Mouse (Mus musculus) cerebellum, adult 8-10 months (tissue): Measurements from ENCODE around the gene Ammecr1.

Experiments used
- DNase-seq: peaks from one replicate; pipeline ENCODE4 v3.0.0; 2022

Ammecr1 gene

GRCm38 (mm10) chrX:142966008-142966966 is at the start of gene Ammecr1:
Gene Ammecr1, minus strand, starts transcription at chrX:142966728.
- DNase-seq = peak; percentile 66

GRCm38 (mm10) chrX:143014118-143014517 is 47.6 kb upstream of the Ammecr1 start:
- DNase-seq = no peak

DNA sequence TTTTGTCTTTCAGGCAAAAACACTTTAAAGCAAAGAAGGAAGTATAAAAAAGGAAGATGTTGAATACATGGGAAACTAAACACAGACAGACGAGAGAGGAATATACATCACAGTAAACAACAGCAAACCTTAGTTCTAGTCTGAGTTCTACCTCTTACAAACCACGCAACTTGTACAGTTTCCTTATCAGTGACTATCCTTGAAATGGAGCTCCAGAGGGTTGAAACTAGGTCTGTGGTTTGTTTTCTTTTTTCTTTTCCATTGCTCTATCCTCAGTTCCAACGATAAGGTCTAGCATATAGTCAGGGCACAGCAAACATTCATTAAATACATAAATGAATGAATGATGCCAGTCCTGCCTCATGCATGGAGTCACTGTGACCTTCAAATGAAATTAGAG is 45.8 kb upstream of the Ammecr1 start:
- no peak for DNase-seq

GRCm38 (mm10) chrX:143011865-143012264 is 45.3 kb upstream of the Ammecr1 start:
- DNase-seq = no peak

- DNase-seq = no peak
These were observed 37.8 kb upstream of the Ammecr1 start for GRCm38 (mm10) chrX:143004131-143004846.

DNA sequence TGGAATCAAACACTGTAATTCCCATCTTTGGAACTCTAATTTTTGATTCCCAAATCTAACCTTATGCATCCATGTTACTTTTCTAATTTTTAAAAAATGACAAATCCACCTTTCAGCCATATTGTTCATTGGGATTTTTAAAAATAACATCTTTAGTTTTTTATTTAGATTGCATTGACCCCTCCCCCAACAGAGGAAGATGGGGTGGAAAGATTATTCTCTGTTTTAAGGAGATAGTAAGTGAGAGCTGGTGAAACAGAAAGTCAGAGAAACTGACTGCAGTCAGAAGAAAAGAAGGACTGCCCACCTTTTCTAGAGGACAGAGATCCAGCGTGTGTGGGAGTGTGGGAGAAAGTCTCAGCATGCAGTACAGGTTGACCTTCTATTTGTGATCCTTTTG is 30.7 kb upstream of the Ammecr1 start:
- DNase-seq = no peak

DNA sequence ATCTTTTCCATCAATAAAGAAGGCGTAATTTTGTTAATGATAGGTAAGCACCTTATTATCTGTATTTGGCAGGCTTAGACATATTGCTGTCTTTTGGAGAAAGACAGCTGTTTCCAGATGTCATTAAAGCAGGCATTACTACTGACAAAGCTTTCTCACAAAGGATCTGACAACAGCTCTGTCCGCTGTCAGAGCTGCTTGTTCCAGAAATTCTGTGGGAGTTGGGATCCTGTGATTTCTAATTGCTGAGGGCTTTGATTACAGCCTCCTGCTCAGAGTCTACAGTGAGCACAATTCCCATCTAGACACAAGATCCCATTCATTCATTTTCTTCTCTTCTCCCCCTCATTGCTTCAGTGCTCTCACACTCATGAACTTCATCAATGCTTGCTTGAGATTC is 28.0 kb upstream of the Ammecr1 start:
- DNase-seq = no peak

GRCm38 (mm10) chrX:142984170-142984569 is 17.6 kb upstream of the Ammecr1 start:
- no peak for DNase-seq

DNA sequence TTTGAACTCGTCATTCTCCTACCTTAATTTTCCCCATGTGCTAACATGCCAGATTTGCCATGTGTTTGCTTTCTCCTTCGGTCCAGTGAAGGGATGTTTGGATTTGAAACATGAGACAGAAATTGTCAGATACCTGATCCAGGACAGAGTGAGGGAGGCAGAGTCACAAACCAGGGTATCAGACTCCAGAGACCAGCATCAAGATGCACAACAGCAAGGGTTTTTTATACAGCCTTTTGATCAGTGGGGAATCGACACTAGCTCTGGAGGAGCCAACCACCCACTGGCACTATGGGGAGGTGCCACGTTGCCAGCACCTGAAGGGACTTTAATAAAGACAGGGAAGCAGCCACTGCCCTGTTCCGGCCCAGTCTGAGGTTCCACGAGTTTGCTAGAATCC is 17.1 kb upstream of the Ammecr1 start:
- DNase-seq = no peak

DNA sequence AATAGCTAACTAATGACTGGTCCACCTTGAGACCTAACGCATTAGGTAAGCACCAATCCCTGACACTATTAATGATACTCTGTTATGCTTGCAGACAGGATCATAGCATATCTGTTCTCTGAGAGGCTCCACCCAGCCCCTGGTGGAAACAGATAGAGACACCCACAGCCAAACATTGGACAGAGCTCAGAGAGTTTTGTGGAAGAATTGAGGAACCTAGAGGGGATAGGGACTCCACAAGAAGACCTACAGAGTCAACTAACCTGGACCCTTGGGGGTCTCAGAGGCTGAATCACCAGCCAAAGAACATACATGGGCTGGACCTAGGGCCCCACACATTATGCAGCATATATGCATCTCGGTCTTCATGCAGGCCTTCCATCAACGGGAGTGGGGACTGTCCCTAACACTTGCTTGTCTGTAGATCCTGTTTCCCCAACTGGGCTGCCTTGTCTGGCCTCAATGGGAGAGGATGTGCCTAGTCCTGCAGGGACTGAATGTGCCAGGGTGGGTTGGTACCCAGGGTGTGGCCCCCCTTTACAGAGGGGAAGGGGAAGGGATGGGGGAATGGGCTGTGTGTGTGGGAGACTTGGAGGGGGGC is 15.1 kb upstream of the Ammecr1 start:
- no peak for DNase-seq

- no peak for DNase-seq
These were observed 14.5 kb upstream of the Ammecr1 start for GRCm38 (mm10) chrX:142980855-142981529.

DNA sequence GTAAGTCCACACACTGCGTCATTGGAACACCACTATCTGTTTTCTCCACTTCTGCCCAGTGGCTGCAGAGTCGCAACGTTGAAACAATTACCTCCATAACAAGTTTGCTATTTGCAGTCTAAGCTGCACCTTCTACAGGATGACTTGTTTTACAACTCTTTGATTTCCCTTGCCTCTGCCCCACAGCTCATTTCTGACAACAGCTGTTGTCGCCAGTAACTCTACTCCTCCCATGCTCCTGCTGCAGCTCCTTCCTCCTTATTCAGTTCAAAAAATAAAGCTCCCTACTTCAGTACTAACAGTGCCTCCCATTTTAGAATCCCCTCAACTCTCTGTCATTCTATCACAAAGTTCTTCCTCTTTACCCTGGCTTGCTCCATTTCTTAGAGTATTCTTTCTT is 12.7 kb upstream of the Ammecr1 start:
- DNase-seq = no peak

DNA sequence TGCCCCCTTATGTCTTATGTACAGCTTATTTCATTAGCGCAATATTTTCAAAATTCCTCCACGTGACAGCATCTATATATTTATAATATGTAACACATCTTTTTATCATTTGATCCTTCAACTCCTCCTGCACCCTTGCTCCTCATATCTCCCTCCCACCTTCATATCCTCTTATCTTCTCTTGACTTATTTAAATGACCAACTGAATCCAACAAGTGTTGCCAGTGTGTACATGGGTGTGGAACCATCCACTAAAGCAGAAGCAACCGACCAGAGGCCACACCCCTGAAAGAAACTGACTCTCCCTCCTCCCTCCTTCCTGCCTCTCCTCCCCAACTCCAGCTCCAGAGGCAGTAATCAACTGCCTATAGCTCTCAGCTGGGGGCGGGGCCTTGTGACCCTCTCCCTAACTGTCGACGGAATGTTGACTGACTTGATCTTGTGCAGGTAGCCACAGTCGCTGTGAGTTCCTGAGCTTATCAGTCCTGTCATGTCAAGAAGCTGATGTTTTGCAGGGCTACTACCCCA is 6.0 kb upstream of the Ammecr1 start:
- DNase-seq = no peak

GRCm38 (mm10) chrX:142971759-142972158 is 5.2 kb upstream of the Ammecr1 start:
- DNase-seq = no peak

- peak; percentile 19 for DNase-seq
These were observed 539 bp upstream of the Ammecr1 start for GRCm38 (mm10) chrX:142967067-142967466.

DNA sequence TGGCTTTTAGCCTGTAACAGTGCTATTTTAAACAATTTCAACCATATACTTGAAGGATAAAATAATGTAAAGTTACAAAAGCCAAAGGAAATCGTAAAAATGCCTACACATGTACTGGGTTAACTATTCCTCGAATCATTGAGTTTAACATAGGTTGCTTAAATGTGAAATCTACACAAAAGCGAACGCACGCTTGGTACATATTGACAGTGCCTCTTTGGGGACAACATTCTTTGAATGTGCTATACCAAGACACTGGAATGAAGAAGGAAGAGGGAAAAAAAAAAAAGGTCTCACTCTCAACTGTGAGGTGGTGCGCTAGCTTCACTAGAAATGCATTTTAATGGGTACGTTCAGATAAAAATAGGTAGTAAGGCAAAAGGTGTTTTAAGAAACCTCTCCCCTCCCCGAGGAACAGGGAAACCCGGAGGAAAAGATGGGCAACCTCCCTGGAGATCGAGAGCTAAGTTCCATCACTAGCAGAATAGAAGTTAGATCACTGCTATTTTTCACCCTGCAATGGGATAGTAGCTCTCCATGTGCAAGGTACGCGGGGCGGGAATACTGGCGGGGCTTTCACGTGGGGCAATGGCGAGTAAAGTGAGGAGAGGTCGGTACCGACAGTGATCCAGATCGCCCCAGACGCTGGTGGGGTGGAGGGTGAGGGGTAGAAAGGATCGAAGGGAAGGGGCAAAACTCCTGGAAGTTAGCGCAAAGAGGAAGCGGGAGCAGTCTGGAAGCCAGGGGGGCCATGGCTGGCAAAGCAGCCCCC is 1.1 kb downstream of the Ammecr1 start:
- peak; percentile 16 for DNase-seq

- no peak for DNase-seq
These were observed 6.1 kb downstream of the Ammecr1 start for GRCm38 (mm10) chrX:142960434-142960833.

- DNase-seq = no peak
These were observed 6.7 kb downstream of the Ammecr1 start for GRCm38 (mm10) chrX:142959674-142960307.

DNA sequence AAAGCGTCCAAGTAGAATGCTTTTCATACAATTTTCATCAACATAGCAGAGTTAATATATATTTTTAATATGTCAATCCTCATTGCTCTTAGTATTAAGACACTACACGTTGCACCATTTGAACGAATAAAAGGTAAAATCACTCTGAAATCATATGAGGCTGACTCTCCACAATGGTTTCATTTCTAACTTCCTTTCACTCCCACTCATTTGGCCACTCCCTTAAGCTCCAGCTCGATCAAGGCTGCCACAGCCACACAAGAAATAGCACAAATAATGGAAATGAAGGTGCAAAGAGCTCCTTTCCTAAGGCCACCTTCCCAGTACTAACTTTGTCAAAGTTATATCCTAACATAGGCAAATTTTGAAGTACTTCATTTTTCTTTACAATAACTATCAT is 38.1 kb downstream of the Ammecr1 start:
- DNase-seq = no peak

DNA sequence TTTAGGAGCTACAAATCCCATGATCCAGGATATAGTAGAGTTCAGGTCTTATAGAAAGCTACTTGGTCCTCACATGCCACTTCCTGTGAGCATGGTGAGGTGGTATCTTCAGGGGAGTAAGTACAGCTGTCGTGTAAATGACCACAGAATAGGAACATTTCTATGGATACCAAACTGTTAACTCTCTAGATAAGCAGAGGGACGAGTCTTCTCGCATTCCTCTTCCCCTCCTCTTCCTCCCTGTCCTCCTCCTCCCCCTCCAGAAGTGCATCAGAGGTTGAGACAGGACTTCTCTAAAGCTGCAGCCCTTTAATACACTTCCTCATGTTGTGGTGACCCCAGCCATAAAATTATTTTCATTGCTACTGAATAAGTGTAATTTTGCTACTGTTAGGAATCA is 49.1 kb downstream of the Ammecr1 start:
- DNase-seq = no peak

- DNase-seq = no peak
These were observed 49.8 kb downstream of the Ammecr1 start for GRCm38 (mm10) chrX:142916719-142917118.
